Mouse (Mus musculus) E14TG2a.4 (cell line): ENCODE data around the gene Klhl21.

ENCODE experiments used
- CTCF ChIP-seq: conservative IDR thresholded peaks from 2 replicates; pipeline ENCODE4 v1.5.1; 2014; ENCODE audit warnings: low read length
- NANOG ChIP-seq: IDR thresholded peaks from 2 replicates; pipeline ENCODE4 v1.6.1; 2014; ENCODE audit warnings: borderline replicate concordance, low read length, mixed read lengths

DNA sequence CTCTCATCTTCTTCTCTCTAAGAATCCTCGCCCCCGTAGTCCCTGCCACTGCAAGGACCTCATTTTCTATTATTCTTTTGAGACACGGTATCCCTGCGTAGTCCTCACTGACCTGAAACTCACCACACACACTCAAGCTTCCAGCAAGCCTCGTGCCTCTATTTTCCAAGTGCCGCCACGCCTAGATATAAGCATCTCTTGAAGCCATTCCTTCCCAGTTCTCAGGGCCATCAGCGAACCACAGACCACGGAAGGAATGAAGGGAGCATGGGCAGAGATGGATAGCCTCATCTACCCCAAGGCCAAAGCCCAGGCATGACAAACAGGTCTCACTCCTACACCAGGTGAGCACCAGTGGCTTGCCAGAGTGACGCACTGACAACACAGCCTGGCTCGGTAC lies 15.9 kb downstream of the Klhl21 start:
- TF ChIP-seq CTCF, result no peak
- no peak for TF ChIP-seq NANOG
